ENCODE assay signal across 22 mouse cellular contexts in the genomic region with DNA sequence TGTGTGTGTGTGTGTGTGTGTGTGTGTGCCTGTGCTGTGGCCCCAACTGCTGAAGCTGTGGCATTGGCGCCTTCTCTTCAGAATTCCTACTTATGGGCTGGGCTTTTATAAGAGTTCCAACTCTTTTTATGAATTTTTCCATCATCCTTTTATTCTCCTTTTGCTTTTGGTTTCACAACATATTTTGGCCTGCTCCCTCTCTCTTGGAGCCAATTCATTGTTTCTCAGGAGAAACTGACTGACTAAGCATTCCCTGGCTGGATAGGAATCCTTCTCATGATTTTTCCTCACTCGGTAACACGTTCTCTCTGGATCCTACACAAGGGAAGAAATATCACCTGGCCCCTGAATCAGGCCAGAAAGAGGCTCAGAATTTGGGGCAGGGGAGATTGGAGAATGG.
DNase-seq lines count a peak whose midpoint lies in the region; ATAC-seq and TF ChIP-seq lines count a peak whose summit lies in the region.
"Had no signal": no experiment of that assay in that cellular context is flagged by ENCODE, and none has a peak within 500 bp of the region (broad histone marks: within the 10 kb centered on the region; RNA-seq: fewer than 3 reads in every experiment).

No protein-coding gene starts in this region.

- 79% methylated on average over 3 of the region's 3 CpGs for WGBS in stomach, embryonic 16.5 days
- 75% methylated on average over 3 of the region's 3 CpGs for WGBS in stomach, postnatal 0 days

- no peaks in the 10 kb centered on the region for H3K27me3 ChIP-seq in stomach, embryonic 16.5 days (ENCODE audit: control insufficient read depth, insufficient read depth, low read length)
- H3K27me3 ChIP-seq in stomach, postnatal 0 days (ENCODE audit: control insufficient read depth, insufficient read depth, low read length), result no peaks in the 10 kb centered on the region
- H3K27me3 ChIP-seq: forebrain, embryonic 15.5 days; heart, embryonic 13.5 days; limb, embryonic 13.5 days; liver, embryonic 15.5 days; midbrain, embryonic 13.5 days; neural tube, embryonic 13.5 days; Patski had no signal

- no peaks in the 10 kb centered on the region for H3K4me1 ChIP-seq in stomach, embryonic 16.5 days (ENCODE audit: control insufficient read depth, insufficient read depth, low read length)
- no peaks in the 10 kb centered on the region for H3K4me1 ChIP-seq in stomach, postnatal 0 days (replicated peaks; ENCODE audit: control insufficient read depth, insufficient read depth)
- H3K4me1 ChIP-seq: forebrain, embryonic 15.5 days; heart, embryonic 13.5 days; liver, embryonic 15.5 days; midbrain, embryonic 13.5 days; neural tube, embryonic 13.5 days had no signal

- H3K9me3 ChIP-seq in stomach, embryonic 16.5 days (replicated peaks; ENCODE audit: control insufficient read depth, low read length), result no peaks in the 10 kb centered on the region; the same call in 1 of the 2 replicates
- no peaks in the 10 kb centered on the region for H3K9me3 ChIP-seq in stomach, postnatal 0 days (ENCODE audit: control insufficient read depth, low read length)
- H3K9me3 ChIP-seq: forebrain, embryonic 15.5 days; heart, embryonic 13.5 days; limb, embryonic 13.5 days; liver, embryonic 15.5 days; midbrain, embryonic 13.5 days had no signal

- H3K27ac ChIP-seq in stomach, embryonic 16.5 days (ENCODE audit: low read length), result 0 out of 2 replicates have a peak overlapping the region, but pooled peaks have one; percentile 25
- H3K27ac ChIP-seq in stomach, postnatal 0 days (replicated peaks), result no peak overlapping the region
- H3K27ac ChIP-seq: forebrain, embryonic 15.5 days; heart, embryonic 13.5 days; hindbrain, postnatal 0 days; kidney, postnatal 0 days; limb, embryonic 13.5 days; liver, embryonic 15.5 days; midbrain, embryonic 13.5 days; neural tube, embryonic 13.5 days had no signal

- no peak overlapping the region for H3K4me2 ChIP-seq in stomach, embryonic 16.5 days (ENCODE audit: low read depth, low read length)
- H3K4me2 ChIP-seq in stomach, postnatal 0 days (replicated peaks; ENCODE audit: low read depth), result no peak overlapping the region
- H3K4me2 ChIP-seq: forebrain, embryonic 15.5 days; heart, embryonic 13.5 days; limb, embryonic 13.5 days; liver, embryonic 15.5 days; midbrain, embryonic 13.5 days; neural tube, embryonic 13.5 days had no signal

- no peaks in the 10 kb centered on the region for H3K36me3 ChIP-seq in stomach, embryonic 16.5 days (ENCODE audit: control insufficient read depth, insufficient read depth, low read length)
- no peaks in the 10 kb centered on the region for H3K36me3 ChIP-seq in stomach, postnatal 0 days (ENCODE audit: control insufficient read depth, insufficient read depth, low read length)
- H3K36me3 ChIP-seq: forebrain, embryonic 15.5 days; heart, embryonic 13.5 days; limb, embryonic 13.5 days; liver, embryonic 15.5 days; midbrain, embryonic 13.5 days; neural tube, embryonic 13.5 days had no signal

- no peak overlapping the region for H3K9ac ChIP-seq in stomach, embryonic 16.5 days (ENCODE audit: low read length)
- H3K9ac ChIP-seq in stomach, postnatal 0 days (ENCODE audit: low read length), result no peak overlapping the region
- H3K9ac ChIP-seq: forebrain, embryonic 15.5 days; heart, embryonic 13.5 days; limb, embryonic 13.5 days; liver, embryonic 15.5 days; midbrain, embryonic 13.5 days; neural tube, embryonic 13.5 days had no signal

- no peak for TF ChIP-seq CTCF in stomach, postnatal 0 days (IDR thresholded peaks at IDR 0.05; ENCODE audit: low read depth)

- DNase-seq in adrenal gland, postnatal 10 days, result peak; percentile 26
- DNase-seq in adrenal gland, postnatal 25 days, result no peak
- DNase-seq in heart, adult 8-10 months (ENCODE audit: low spot score), result peak; percentile 53
- DNase-seq in heart, postnatal 4 days, result no peak
- no peak for DNase-seq in stomach, postnatal 0 days (ENCODE audit: low spot score)
- DNase-seq in urinary bladder, postnatal 4 days (ENCODE audit: low spot score in 2 of 2), result no peak
- no peak for DNase-seq in cerebellum, adult 8-10 months
- DNase-seq: adrenal gland, adult 8-10 months; cerebellum, adult 18-20 months; right cerebral cortex, adult 18-20 months; thymus, postnatal 36 days had no signal

- TF ChIP-seq EP300 in stomach, postnatal 0 days (optimal IDR thresholded peaks at IDR 0.05), result no peak

- ATAC-seq in stomach, embryonic 16.5 days (ENCODE audit: insufficient read depth, low FRiP score), result no peak
- ATAC-seq in stomach, postnatal 0 days (ENCODE audit: low FRiP score, low TSS enrichment), result no peak
- ATAC-seq: forebrain, embryonic 15.5 days; hindbrain, postnatal 0 days; intestine, postnatal 0 days; midbrain, embryonic 13.5 days; Patski had no signal

- no peak overlapping the region for H3K4me3 ChIP-seq in stomach, embryonic 16.5 days (replicated peaks; ENCODE audit: low read length)
- H3K4me3 ChIP-seq in stomach, postnatal 0 days (ENCODE audit: low read depth, low read length), result no peak overlapping the region
- H3K4me3 ChIP-seq: forebrain, embryonic 15.5 days; heart, embryonic 13.5 days; limb, embryonic 13.5 days; liver, embryonic 15.5 days; midbrain, embryonic 13.5 days; neural tube, embryonic 13.5 days had no signal

Comparison
In these comparisons a context has a peak if more than half of its experiments do, and no peak if none do; other contexts are left out.
1. DNase-seq: peak in adrenal gland, postnatal 10 days (single experiment) and heart, adult 8-10 months (single experiment); none in adrenal gland, postnatal 25 days (single experiment), heart, postnatal 4 days (single experiment), stomach, postnatal 0 days (single experiment), urinary bladder, postnatal 4 days (0 of 2) and cerebellum, adult 8-10 months (single experiment).